7 mouse cellular contexts compared by ENCODE assay signal in genomic region chr8:122575286-122575685, GRCm38 (mm10). TPM values are rescaled to one million over a fixed set of nuclear protein-coding genes. Genes with fewer than 3 reads are reported as not detected.
DNase-seq lines count a peak whose midpoint lies in the region; ATAC-seq and TF ChIP-seq lines count a peak whose summit lies in the region.

No protein-coding gene starts in this region.

- H3K4me3 ChIP-seq in neural tube, embryonic 12.5 days = no peak overlapping the region
- peak overlapping the region; percentile 76; the same call in 1 of the 2 replicates for H3K4me3 ChIP-seq in forebrain, embryonic 15.5 days
- H3K4me3 ChIP-seq in liver, embryonic 12.5 days = peak overlapping the region; percentile 71
- H3K4me3 ChIP-seq in stomach, postnatal 0 days (ENCODE audit: low read depth, low read length) = peak overlapping the region; percentile 57; the same call in 1 of the 2 replicates

- no peak for DNase-seq in neural tube, embryonic 10.5 days (ENCODE audit: extremely low spot score, low spot score)
- peak; percentile 47 for DNase-seq in stomach, postnatal 0 days (ENCODE audit: low spot score)
- no peak for DNase-seq in gastrocnemius, postnatal 14 days
- DNase-seq in c-Kit-positive CD71-positive TER-119-positive erythroid progenitor cells, embryonic 14.5 days (ENCODE audit: low spot score) = no peak

- TF ChIP-seq CTCF in stomach, postnatal 0 days (IDR thresholded peaks at IDR 0.05; ENCODE audit: low read depth) = no peak

- no peak for ATAC-seq in neural tube, embryonic 12.5 days (ENCODE audit: low FRiP score, low read depth)
- ATAC-seq in forebrain, embryonic 15.5 days (replicated peaks) = no peak
- ATAC-seq in liver, embryonic 12.5 days = peak; percentile 33
- ATAC-seq in stomach, postnatal 0 days (ENCODE audit: low FRiP score, low TSS enrichment) = peak; percentile 6; the same call in 1 of the 2 replicates

- 82% methylated on average over 8 of the region's 8 CpGs for WGBS in neural tube, embryonic 12.5 days
- 76% methylated on average over 8 of the region's 8 CpGs for WGBS in forebrain, embryonic 15.5 days
- WGBS in liver, embryonic 12.5 days (ENCODE audit: insufficient replicate concordance) = 15% methylated on average over 8 of the region's 8 CpGs
- 54% methylated on average over 8 of the region's 8 CpGs for WGBS in stomach, postnatal 0 days

- peaks cover 32% of the 10 kb centered on the region for H3K4me1 ChIP-seq in neural tube, embryonic 12.5 days
- peaks cover 34% of the 10 kb centered on the region for H3K4me1 ChIP-seq in forebrain, embryonic 15.5 days
- peaks cover 70% of the 10 kb centered on the region for H3K4me1 ChIP-seq in liver, embryonic 12.5 days
- peaks cover 6% of the 10 kb centered on the region; the same call in 1 of the 2 replicates for H3K4me1 ChIP-seq in stomach, postnatal 0 days (replicated peaks; ENCODE audit: control insufficient read depth, insufficient read depth)

- peaks cover 30% of the 10 kb centered on the region for H3K36me3 ChIP-seq in neural tube, embryonic 12.5 days
- H3K36me3 ChIP-seq in forebrain, embryonic 15.5 days = peaks cover 10% of the 10 kb centered on the region; the same call in 1 of the 2 replicates
- peaks cover 48% of the 10 kb centered on the region for H3K36me3 ChIP-seq in liver, embryonic 12.5 days
- H3K36me3 ChIP-seq in stomach, postnatal 0 days (ENCODE audit: control insufficient read depth, insufficient read depth, low read length) = peaks cover 11% of the 10 kb centered on the region

- peak overlapping the region; percentile 78 for H3K4me2 ChIP-seq in neural tube, embryonic 12.5 days (replicated peaks)
- peak overlapping the region; percentile 78 for H3K4me2 ChIP-seq in forebrain, embryonic 15.5 days (replicated peaks)
- H3K4me2 ChIP-seq in liver, embryonic 12.5 days = peak overlapping the region; percentile 92
- H3K4me2 ChIP-seq in stomach, postnatal 0 days (replicated peaks; ENCODE audit: low read depth) = peak overlapping the region; percentile 69

- no peaks in the 10 kb centered on the region for H3K27me3 ChIP-seq in neural tube, embryonic 12.5 days (replicated peaks)
- no peaks in the 10 kb centered on the region for H3K27me3 ChIP-seq in forebrain, embryonic 15.5 days
- H3K27me3 ChIP-seq in liver, embryonic 12.5 days (replicated peaks) = no peaks in the 10 kb centered on the region
- no peaks in the 10 kb centered on the region for H3K27me3 ChIP-seq in stomach, postnatal 0 days (ENCODE audit: control insufficient read depth, insufficient read depth, low read length)

- H3K9me3 ChIP-seq in neural tube, embryonic 12.5 days = no peaks in the 10 kb centered on the region
- H3K9me3 ChIP-seq in forebrain, embryonic 15.5 days = no peaks in the 10 kb centered on the region
- H3K9me3 ChIP-seq in liver, embryonic 12.5 days (replicated peaks) = no peaks in the 10 kb centered on the region
- no peaks in the 10 kb centered on the region for H3K9me3 ChIP-seq in stomach, postnatal 0 days (ENCODE audit: control insufficient read depth, low read length)

- TF ChIP-seq EP300 in stomach, postnatal 0 days (optimal IDR thresholded peaks at IDR 0.05) = no peak

- intact Hi-C loops in gastrocnemius, postnatal 14 days (cut with DNase I; ENCODE audit: low total_unique reads) = no loop called here

- peak overlapping the region; percentile 74; the same call in 1 of the 2 replicates for H3K9ac ChIP-seq in neural tube, embryonic 12.5 days
- peak overlapping the region; percentile 65; the same call in 1 of the 2 replicates for H3K9ac ChIP-seq in forebrain, embryonic 15.5 days (replicated peaks)
- peak overlapping the region; percentile 77 for H3K9ac ChIP-seq in liver, embryonic 12.5 days
- H3K9ac ChIP-seq in stomach, postnatal 0 days (ENCODE audit: low read length) = no peak overlapping the region

- H3K27ac ChIP-seq in neural tube, embryonic 12.5 days = no peak overlapping the region
- H3K27ac ChIP-seq in forebrain, embryonic 15.5 days (replicated peaks) = no peak overlapping the region
- H3K27ac ChIP-seq in liver, embryonic 12.5 days = peak overlapping the region; percentile 83
- peak overlapping the region; percentile 71 for H3K27ac ChIP-seq in stomach, postnatal 0 days (replicated peaks)

RNA-seq across cellular contexts. Expression of gene Aprt, which starts 1.4 kb away (rescaled TPM):
- polyA plus RNA-seq in neural tube, embryonic 12.5 days (2016; fragmentation: Nextera tagmentation; extraction: Ambion mirVana) = 182 and 194 TPM in 2 replicates
- 187 TPM in 2 replicates for polyA plus RNA-seq in forebrain, embryonic 15.5 days (2015; fragmentation: Nextera tagmentation; extraction: Ambion mirVana)
- polyA plus RNA-seq in liver, embryonic 12.5 days (2016; fragmentation: Nextera tagmentation; extraction: Ambion mirVana) = 226 and 253 TPM in 2 replicates
- 311 and 314 TPM in 2 replicates for polyA plus RNA-seq in stomach, postnatal 0 days (2015; fragmentation: Nextera tagmentation; extraction: Ambion mirVana)
- total RNA-seq in gastrocnemius, postnatal 14 days (2021) = 10 to 100 TPM; 40.1 to 44.1 TPM

RNA-seq across cellular contexts. Expression of gene Cdt1, which starts 7.5 kb away (rescaled TPM):
- 22.8 and 25.9 TPM in 2 replicates for polyA plus RNA-seq in neural tube, embryonic 12.5 days (2016; fragmentation: Nextera tagmentation; extraction: Ambion mirVana)
- 14.6 and 16.3 TPM in 2 replicates for polyA plus RNA-seq in forebrain, embryonic 15.5 days (2015; fragmentation: Nextera tagmentation; extraction: Ambion mirVana)
- 65.7 and 66.8 TPM in 2 replicates for polyA plus RNA-seq in liver, embryonic 12.5 days (2016; fragmentation: Nextera tagmentation; extraction: Ambion mirVana)
- 11.8 TPM in 2 replicates for polyA plus RNA-seq in stomach, postnatal 0 days (2015; fragmentation: Nextera tagmentation; extraction: Ambion mirVana)
- 1 to 10 TPM; 1.8 to 3.0 TPM for total RNA-seq in gastrocnemius, postnatal 14 days (2021)

RNA-seq across cellular contexts. Expression of gene Piezo1, which starts 24.2 kb away (rescaled TPM):
- 6.4 and 6.5 TPM in 2 replicates for polyA plus RNA-seq in neural tube, embryonic 12.5 days (2016; fragmentation: Nextera tagmentation; extraction: Ambion mirVana)
- polyA plus RNA-seq in forebrain, embryonic 15.5 days (2015; fragmentation: Nextera tagmentation; extraction: Ambion mirVana) = 2.1 and 2.6 TPM in 2 replicates
- 21.7 and 24.4 TPM in 2 replicates for polyA plus RNA-seq in liver, embryonic 12.5 days (2016; fragmentation: Nextera tagmentation; extraction: Ambion mirVana)
- 7.0 and 8.2 TPM in 2 replicates for polyA plus RNA-seq in stomach, postnatal 0 days (2015; fragmentation: Nextera tagmentation; extraction: Ambion mirVana)
- 10 to 100 TPM; 15.1 to 15.4 TPM for total RNA-seq in gastrocnemius, postnatal 14 days (2021)

RNA-seq across cellular contexts. Expression of gene Galns, which starts 36.0 kb away (rescaled TPM):
- 4.6 and 6.2 TPM in 2 replicates for polyA plus RNA-seq in neural tube, embryonic 12.5 days (2016; fragmentation: Nextera tagmentation; extraction: Ambion mirVana)
- 4.4 and 4.5 TPM in 2 replicates for polyA plus RNA-seq in forebrain, embryonic 15.5 days (2015; fragmentation: Nextera tagmentation; extraction: Ambion mirVana)
- 4.6 TPM in 2 replicates for polyA plus RNA-seq in liver, embryonic 12.5 days (2016; fragmentation: Nextera tagmentation; extraction: Ambion mirVana)
- 8.2 TPM in 2 replicates for polyA plus RNA-seq in stomach, postnatal 0 days (2015; fragmentation: Nextera tagmentation; extraction: Ambion mirVana)
- total RNA-seq in gastrocnemius, postnatal 14 days (2021) = 1 to 10 TPM; 2.9 to 3.6 TPM

RNA-seq across cellular contexts. Expression of gene Trappc2l, which starts 36.2 kb away (rescaled TPM):
- polyA plus RNA-seq in neural tube, embryonic 12.5 days (2016; fragmentation: Nextera tagmentation; extraction: Ambion mirVana) = 65.6 and 69.7 TPM in 2 replicates
- polyA plus RNA-seq in forebrain, embryonic 15.5 days (2015; fragmentation: Nextera tagmentation; extraction: Ambion mirVana) = 80.4 and 87.9 TPM in 2 replicates
- polyA plus RNA-seq in liver, embryonic 12.5 days (2016; fragmentation: Nextera tagmentation; extraction: Ambion mirVana) = 27.2 and 30.0 TPM in 2 replicates
- polyA plus RNA-seq in stomach, postnatal 0 days (2015; fragmentation: Nextera tagmentation; extraction: Ambion mirVana) = 48.0 and 49.5 TPM in 2 replicates
- total RNA-seq in gastrocnemius, postnatal 14 days (2021) = 10 to 100 TPM; 47.5 TPM

Comparison
In these comparisons a context has a peak if more than half of its experiments do, and no peak if none do; other contexts are left out.
1. ATAC-seq: peak in liver, embryonic 12.5 days (single experiment) and stomach, postnatal 0 days (single experiment); none in neural tube, embryonic 12.5 days (single experiment) and forebrain, embryonic 15.5 days (single experiment).
2. H3K27ac ChIP-seq: peak in liver, embryonic 12.5 days (single experiment) and stomach, postnatal 0 days (single experiment); none in neural tube, embryonic 12.5 days (single experiment) and forebrain, embryonic 15.5 days (single experiment).
3. Peak in every context shown above with its lines, with median percentiles within 50 percentile points of each other: H3K4me2 ChIP-seq.